Mouse (Mus musculus) G1E (cell line): ENCODE results near the gene Cd248.

Source experiments
- CTCF ChIP-seq: IDR thresholded peaks from 2 replicates; pipeline ENCODE4 v1.5.1; 2012; ENCODE audit warnings: low read depth, low read length, inconsistent platforms, mixed read lengths
- GATA1 ChIP-seq: IDR thresholded peaks from 2 replicates; pipeline ENCODE4 v1.6.1; 2012; ENCODE audit warnings: borderline replicate concordance, low read length, inconsistent platforms, mixed read lengths
- GATA2 ChIP-seq: IDR thresholded peaks from 2 replicates; pipeline ENCODE4 v1.6.1; 2012; ENCODE audit warnings: low read depth, low read length, inconsistent platforms, borderline replicate concordance
- POLR2AphosphoS5 ChIP-seq: IDR thresholded peaks from 2 replicates; pipeline ENCODE4 v1.6.1; 2012; ENCODE audit warnings: low read depth, low read length, inconsistent platforms; ENCODE audit not compliant: insufficient replicate concordance

DNA sequence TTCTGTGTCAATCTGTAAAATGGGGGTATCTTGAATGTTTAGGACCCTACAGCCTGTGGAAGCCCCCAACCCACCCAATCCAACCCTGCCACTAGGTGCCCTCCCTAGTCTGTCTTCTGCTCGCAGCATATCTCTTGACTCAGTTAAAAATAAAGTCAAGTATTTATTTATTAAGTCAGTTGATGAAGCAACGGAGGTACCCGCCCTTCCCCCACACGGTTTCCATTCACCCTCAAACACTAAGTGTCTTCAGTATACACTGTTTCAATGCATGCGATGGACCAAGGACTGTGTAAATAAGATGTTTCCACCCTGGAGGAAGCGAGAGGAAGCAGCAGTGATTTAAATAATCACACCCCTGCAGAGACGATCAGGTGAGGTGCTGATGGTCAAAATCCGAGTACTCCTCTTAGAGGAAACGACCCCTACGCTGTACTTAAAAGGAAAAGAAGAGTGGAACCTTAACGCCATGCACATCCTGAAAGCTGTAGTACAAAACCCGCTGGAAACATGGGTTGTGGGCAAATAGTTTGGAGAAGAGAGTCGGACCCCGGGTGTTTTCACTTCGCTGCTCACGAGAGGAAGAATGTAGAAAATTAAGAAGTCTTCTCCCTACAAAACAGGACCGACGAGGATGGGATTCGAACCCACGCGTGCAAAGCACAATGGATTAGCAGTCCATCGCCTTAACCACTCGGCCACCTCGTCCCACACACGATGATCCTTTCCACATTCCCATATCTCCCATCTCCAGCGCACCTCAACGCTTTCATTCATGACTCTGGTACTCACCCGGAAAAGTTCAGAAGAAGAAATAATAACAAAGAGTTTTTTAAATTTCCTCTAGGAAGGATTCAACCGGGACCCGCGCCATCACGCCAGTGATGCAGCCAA is 30.0 kb upstream of the Cd248 start:
- TF ChIP-seq CTCF (no peak), GATA1 (no peak), GATA2 (no peak), POLR2AphosphoS5 (no peak)
